Mouse (Mus musculus) heart, adult 2 months (tissue): ENCODE data around the gene Atf3. TPM values are rescaled to one million over a fixed set of nuclear protein-coding genes. Genes with fewer than 3 reads are reported as not detected.

ENCODE experiments used
- DNase-seq, 2 experiments: peaks; one replicate each; pipeline ENCODE4 v3.0.0; 2021
- H3K27ac ChIP-seq: fragments of 200-600 bp; 2 replicates; pipeline ENCODE4 v1.8.1; 2022
- H3K27me3 ChIP-seq: fragments of 200-500 bp; 2 replicates; pipeline ENCODE4 v1.6.1; 2012; ENCODE audit warnings: mild to moderate bottlenecking, low read length, inconsistent platforms, mixed read lengths; ENCODE audit not compliant: control insufficient read depth, insufficient read depth
- H3K36me3 ChIP-seq: fragments of 200-500 bp; 2 replicates; pipeline ENCODE4 v1.6.1; 2012; ENCODE audit warnings: low read length, inconsistent platforms; ENCODE audit not compliant: control insufficient read depth, insufficient read depth
- H3K4me1 ChIP-seq: fragments of 200-500 bp; 2 replicates; pipeline ENCODE4 v1.6.1; 2011; ENCODE audit warnings: low read length; ENCODE audit not compliant: control insufficient read depth, insufficient read depth
- H3K4me3 ChIP-seq: fragments of 200-600 bp; 2 replicates; pipeline ENCODE4 v1.8.1; 2022
- H3K79me2 ChIP-seq: fragments of 200-500 bp; replicated peaks from 2 replicates; pipeline ENCODE4 v1.6.1; 2012; ENCODE audit warnings: mild to moderate bottlenecking, inconsistent platforms, low read length, moderate library complexity, mixed read lengths; ENCODE audit not compliant: control insufficient read depth, insufficient read depth
- H3K9ac ChIP-seq: fragments of 200-500 bp; 2 replicates; pipeline ENCODE4 v1.6.1; 2012; ENCODE audit warnings: low read depth, mild to moderate bottlenecking, control low read depth, inconsistent platforms, low read length, mixed read lengths
- CTCF ChIP-seq: fragments of 200-600 bp; IDR thresholded peaks from 2 replicates; pipeline ENCODE4 v1.8.1; 2022; ENCODE audit warnings: antibody characterized with exemption, mild to moderate bottlenecking, moderate library complexity
- EP300 ChIP-seq: fragments of 200-500 bp; IDR thresholded peaks from 2 replicates; pipeline ENCODE4 v1.6.1; 2011; ENCODE audit warnings: low read depth, low read length, control low read depth; ENCODE audit not compliant: insufficient read depth
- POLR2A ChIP-seq: fragments of 200-500 bp; IDR thresholded peaks from 2 replicates; pipeline ENCODE4 v1.6.1; 2011; ENCODE audit warnings: mild to moderate bottlenecking, low read depth, low read length, control low read depth; ENCODE audit not compliant: insufficient read depth
- WGBS: fragments of 180-500 bp; shearing (Covaris S2); methylation state at CpG from one replicate; pipeline ENCODE4 v1.1.7; 2018; 5-methylcytosine and 5-hydroxymethylcytosine counted together
- intact Hi-C: fragments of 180-260 bp; cut with DNase I; formaldehyde crosslinking; loops from one replicate; pipeline ENCODE4 v1.15.1; 2025
- polyA plus RNA-seq: library from polyadenylated mRNA; depleted of rRNA; stranded (reverse); fragments of >200 nt; gene quantifications from 2 replicates; pipeline ENCODE4 v1.2.3, GENCODE M21; 2012
- total RNA-seq, 2 experiments: library from RNA; stranded (reverse); gene quantifications; 2 replicates each; pipeline ENCODE4 v1.2.3; 2021

The Atf3 gene
- total and polyA plus RNA-seq, 3 experiments: 3.6 to 11.5 (median 11.0) TPM

DNA sequence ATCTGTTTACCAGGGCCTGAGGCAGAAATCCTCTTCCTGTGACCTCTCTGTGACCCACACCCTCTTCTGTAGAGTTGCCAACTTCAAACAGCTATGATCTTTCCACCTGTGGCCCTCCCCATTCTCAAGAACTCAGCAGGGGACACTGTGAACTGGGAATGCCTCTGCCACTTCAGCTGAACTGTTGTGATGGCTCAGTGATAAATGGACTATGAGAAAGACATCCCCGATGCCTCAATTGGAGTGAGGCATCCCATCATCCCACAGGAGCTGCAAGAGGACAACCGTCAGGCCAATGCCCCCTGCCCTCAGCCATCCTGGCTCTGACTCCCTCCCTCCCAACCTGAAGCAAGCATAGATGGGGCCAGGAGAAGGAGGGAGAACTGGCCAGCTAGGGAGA lies 40.1 kb upstream of the Atf3 start:
- no peaks in the 10 kb centered on the region for H3K36me3 ChIP-seq
- H3K4me3 ChIP-seq: no peak overlapping the region
- no peak for DNase-seq
- no peaks in the 10 kb centered on the region for H3K79me2 ChIP-seq
- intact Hi-C loops: no loop called here
- H3K9ac ChIP-seq: no peak overlapping the region
- H3K27ac ChIP-seq: no peak overlapping the region
- no peaks in the 10 kb centered on the region for H3K27me3 ChIP-seq
- TF ChIP-seq POLR2A: no peak
- TF ChIP-seq CTCF: no peak
- no peak for TF ChIP-seq EP300
- H3K4me1 ChIP-seq: peaks cover 16% of the 10 kb centered on the region
- WGBS: 79% methylated on average over 2 of the region's 2 CpGs

DNA sequence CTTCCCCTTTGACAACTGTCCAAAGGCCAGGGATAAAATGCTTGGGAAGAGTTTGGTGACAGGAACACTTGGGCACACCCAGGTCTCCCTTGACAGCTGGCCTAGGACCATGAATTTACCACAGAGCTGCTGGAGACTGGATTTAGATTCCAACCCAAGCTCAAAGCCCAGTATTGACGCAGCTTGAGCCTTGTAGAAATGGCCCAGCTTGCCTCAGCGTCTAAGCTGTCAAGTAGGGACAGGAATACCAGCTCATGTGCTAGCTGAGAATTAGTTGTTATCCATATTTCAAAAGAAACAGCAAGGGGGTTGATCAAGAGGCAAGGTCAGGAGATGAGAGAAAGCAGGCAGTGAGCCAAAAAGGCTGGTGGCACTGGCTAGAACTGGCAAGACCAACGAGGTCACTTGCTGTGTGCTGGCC lies 39.5 kb upstream of the Atf3 start:
- no peak for TF ChIP-seq POLR2A
- no peak for TF ChIP-seq EP300
- no peak for TF ChIP-seq CTCF
- no peak overlapping the region for H3K27ac ChIP-seq
- no peaks in the 10 kb centered on the region for H3K27me3 ChIP-seq
- peaks cover 16% of the 10 kb centered on the region for H3K4me1 ChIP-seq
- no peaks in the 10 kb centered on the region for H3K36me3 ChIP-seq
- DNase-seq: no peak
- H3K9ac ChIP-seq: no peak overlapping the region
- WGBS: 47% methylated on average over 3 of the region's 3 CpGs
- no peaks in the 10 kb centered on the region for H3K79me2 ChIP-seq
- H3K4me3 ChIP-seq: no peak overlapping the region
- intact Hi-C loops: no loop called here

DNA sequence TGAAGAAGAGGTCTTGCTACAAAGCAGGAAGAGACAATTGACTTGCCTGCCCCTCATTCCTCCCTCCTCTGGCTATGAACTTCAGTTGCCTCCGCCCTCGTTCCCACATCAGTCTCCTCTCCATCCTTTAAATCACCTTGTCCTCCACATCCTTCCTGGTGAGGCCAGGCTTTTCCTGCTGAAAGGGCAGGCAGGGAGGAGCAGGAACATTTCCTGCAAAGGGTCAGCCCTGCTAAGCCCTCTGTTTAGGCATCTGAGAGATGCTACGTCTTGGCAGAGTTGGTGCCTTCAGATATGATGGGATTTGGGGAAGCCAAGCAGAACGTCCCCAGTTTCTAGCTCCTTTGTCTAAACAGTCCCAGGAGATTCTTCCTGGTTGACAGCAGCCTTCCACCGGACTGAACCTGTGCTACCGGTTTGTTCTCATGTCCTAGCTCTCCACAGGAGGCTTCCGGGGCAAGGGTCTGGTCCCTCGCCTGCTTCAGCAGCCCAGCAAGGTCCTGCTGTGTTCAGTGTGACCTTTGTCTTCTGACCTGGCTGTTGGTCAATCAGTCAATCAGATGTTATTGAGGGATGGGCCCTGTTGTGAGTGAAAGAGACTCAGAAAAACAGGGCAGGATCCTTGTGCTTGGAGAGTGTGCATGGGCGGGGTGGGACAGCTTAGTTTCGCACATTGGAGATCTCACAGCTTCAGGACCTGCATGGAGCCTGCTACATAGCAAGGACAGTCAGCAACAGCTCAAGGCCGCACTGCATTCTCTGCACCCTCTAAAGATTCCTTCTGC lies 38.9 kb upstream of the Atf3 start:
- no peak for DNase-seq
- no peak overlapping the region for H3K27ac ChIP-seq
- no peaks in the 10 kb centered on the region for H3K36me3 ChIP-seq
- no peaks in the 10 kb centered on the region for H3K79me2 ChIP-seq
- H3K9ac ChIP-seq: no peak overlapping the region
- WGBS: 68% methylated on average over 11 of the region's 11 CpGs
- H3K27me3 ChIP-seq: no peaks in the 10 kb centered on the region
- peaks cover 16% of the 10 kb centered on the region for H3K4me1 ChIP-seq
- intact Hi-C loops: no loop called here
- H3K4me3 ChIP-seq: no peak overlapping the region
- no peak for TF ChIP-seq POLR2A
- TF ChIP-seq EP300: no peak
- no peak for TF ChIP-seq CTCF

DNA sequence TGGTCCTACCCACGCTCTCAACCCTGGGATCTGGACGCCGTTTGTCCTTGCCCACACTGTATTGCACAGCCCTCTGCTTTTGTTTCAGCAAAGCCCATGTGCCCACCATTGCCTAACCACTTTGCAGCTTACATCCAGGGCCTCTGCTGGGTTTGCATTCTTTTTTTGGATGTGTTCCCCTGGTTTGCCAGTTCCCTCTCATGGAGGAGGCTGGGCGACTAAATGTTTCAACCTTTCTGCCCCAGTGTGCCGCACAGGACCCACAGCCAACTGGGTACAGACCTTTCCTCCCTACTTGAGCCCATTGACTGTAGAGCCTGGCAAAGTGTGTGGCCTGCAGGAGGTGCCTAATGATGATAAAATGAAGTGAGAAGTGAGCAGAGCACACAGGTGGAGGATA lies 38.3 kb upstream of the Atf3 start:
- peaks cover 16% of the 10 kb centered on the region for H3K4me1 ChIP-seq
- no peak for TF ChIP-seq POLR2A
- no peak for TF ChIP-seq CTCF
- no peak for TF ChIP-seq EP300
- H3K27ac ChIP-seq: no peak overlapping the region
- DNase-seq: no peak
- no peaks in the 10 kb centered on the region for H3K79me2 ChIP-seq
- no peaks in the 10 kb centered on the region for H3K36me3 ChIP-seq
- intact Hi-C loops: no loop called here
- no peaks in the 10 kb centered on the region for H3K27me3 ChIP-seq
- no peak overlapping the region for H3K9ac ChIP-seq
- H3K4me3 ChIP-seq: no peak overlapping the region
- 94% methylated on average over 5 of the region's 5 CpGs for WGBS

DNA sequence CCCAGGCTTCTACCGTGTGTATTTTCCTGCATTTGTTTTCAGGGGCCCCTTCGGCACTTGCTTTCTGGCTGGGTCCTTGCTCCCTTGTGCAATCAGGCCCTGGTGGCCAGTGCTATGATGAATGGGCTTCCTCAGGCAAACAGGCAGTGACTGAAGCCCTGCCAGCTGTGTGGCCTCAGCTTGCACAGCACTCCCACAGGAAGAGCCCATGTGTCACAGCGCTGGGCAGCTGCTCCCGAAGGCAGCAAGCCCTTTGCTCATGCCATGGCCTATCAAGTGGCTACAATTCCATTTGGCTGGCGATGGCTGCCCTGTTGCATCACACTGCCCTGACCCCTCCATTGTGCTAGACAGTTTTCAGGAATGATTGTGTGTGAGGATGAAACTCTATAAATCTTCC lies 36.6 kb upstream of the Atf3 start:
- Histone ChIP-seq H3K4me1 (peaks cover 13% of the 10 kb centered on the region), H3K27ac (no peak overlapping the region), H3K9ac (no peak overlapping the region), H3K36me3 (no peaks in the 10 kb centered on the region), H3K4me3 (no peak overlapping the region), H3K27me3 (no peaks in the 10 kb centered on the region), H3K79me2 (no peaks in the 10 kb centered on the region)
- WGBS: 52% methylated on average over 5 of the region's 5 CpGs
- DNase-seq: peak in 1 of 2 experiments; percentile 65
- intact Hi-C loops: no loop called here
- TF ChIP-seq EP300: no peak
- no peak for TF ChIP-seq CTCF
- TF ChIP-seq POLR2A: no peak

DNA sequence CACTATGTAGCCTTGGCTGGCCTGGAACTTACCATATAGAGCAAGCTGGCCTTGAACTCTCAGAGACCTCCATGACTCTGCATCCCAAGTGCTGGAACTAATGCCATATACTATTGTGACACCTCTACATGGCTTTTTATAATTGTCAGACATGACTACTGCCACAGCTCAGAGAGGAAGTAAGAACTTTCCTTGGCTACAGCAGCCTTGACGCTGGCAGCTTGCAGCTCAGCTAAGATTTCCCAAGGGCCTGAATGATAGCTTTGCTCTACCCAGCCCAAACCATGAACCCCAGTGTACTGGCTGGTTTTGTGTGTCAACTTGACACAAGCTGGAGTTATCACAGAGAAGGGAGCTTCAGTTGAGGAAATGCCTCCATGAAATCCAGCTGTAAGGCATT lies 35.8 kb upstream of the Atf3 start:
- Histone ChIP-seq H3K27me3 (no peaks in the 10 kb centered on the region), H3K79me2 (no peaks in the 10 kb centered on the region), H3K4me1 (peaks cover 11% of the 10 kb centered on the region), H3K36me3 (no peaks in the 10 kb centered on the region), H3K9ac (no peak overlapping the region), H3K27ac (no peak overlapping the region), H3K4me3 (no peak overlapping the region)
- no peak for TF ChIP-seq POLR2A
- no peak for TF ChIP-seq EP300
- TF ChIP-seq CTCF: no peak
- intact Hi-C loops: no loop called here
- WGBS: 63% methylated on average over 1 of the region's 1 CpGs
- DNase-seq: no peak
